Mouse (Mus musculus) yolk sac, embryonic 10.5 days (tissue): ENCODE data around the gene Apbb1.

Source experiments
- DNase-seq: peaks from one replicate; pipeline ENCODE4 v3.0.0-alpha.2; 2017; ENCODE audit warnings: low spot score

Apbb1 gene

DNA sequence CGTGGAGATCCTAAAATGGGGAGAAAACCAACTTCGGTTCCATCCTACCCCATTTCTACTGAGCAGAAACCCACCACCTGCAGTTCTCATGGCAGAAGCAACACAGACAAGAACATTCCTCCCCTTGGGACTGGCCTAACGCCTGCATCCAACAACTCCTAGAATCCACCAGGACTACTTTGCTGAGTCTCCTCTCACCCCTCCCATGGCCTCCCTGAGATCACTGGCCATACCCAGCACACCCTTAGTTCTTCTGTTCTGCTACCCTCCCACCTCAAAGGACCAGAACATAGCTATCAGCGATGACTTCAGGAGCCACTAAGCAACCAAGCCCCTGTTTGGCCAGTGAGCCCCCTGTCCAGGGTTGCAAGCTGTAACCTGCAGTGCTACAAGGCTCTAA, 10.7 kb downstream of the Apbb1 start:
- no peak for DNase-seq

DNA sequence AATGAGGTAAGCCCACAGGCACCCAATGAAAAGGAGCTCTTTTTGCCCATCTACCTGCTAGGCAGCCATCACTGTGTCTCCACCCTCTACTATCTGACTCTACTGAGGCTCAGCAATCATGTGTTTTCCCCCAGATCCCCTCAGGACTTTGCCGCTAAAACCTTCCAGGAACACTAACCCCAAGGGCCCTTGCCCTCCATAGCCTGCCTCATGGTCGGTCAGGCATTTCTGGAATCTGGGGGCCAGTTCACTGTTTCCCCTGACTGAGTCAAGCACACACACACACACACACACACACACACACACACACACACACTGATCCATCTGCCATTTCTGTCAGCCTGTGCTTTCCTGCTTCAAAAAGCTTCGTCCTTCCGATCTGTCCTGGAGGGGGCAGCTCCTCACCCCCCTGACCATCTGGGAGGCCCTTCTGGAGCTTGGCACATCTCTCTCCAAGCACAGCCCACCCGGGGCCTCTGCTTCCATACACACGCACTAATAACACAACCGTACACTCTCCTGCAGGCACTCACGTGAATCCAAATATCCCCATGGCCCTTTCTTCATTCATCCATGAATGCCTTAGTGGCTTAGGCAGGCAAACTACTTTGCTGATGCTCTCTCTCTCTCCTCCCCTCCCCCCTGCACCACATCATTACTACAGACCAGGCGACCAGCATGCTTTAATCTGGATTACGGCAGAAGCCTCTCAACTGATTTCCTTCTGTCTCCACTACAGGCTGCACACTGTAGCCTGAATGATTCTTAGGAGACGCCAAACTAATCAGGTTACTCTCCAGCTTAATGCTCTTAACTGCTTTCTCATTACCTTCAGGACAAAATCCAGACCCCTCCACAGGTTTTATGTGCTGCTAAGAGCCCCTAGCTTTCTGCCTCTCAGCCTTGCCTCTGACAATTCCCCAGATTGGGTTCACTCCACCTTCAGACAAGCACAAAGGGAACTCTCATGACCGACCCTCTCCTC, 11.6 kb downstream of the Apbb1 start:
- DNase-seq, result peak; percentile 20

GRCm38 (mm10) chr7:105568988-105569471, 12.4 kb downstream of the Apbb1 start:
- DNase-seq, result peak; percentile 33

DNA sequence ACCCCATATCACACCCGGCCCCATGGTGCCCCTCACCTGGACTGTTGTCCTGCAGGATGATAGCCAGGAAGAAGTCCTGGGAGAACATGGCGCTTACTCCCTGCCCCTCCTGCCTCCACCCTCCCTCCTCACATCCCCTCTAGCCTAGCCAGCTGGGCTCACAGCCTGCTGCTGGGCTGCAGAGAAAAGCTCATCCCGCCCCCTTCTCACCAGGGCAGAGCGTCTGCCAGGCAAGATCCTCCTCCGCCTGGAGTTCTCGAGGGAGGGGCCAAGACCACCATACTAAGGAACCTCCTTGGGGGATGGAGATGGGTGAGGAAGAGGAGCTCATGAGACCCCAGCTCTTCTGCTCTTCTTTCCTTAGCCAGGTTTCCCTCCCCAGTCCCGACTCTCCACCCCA, 12.9 kb downstream of the Apbb1 start:
- DNase-seq, result no peak

GRCm38 (mm10) chr7:105565071-105565836, 16.2 kb downstream of the Apbb1 start:
- DNase-seq, result no peak

DNA sequence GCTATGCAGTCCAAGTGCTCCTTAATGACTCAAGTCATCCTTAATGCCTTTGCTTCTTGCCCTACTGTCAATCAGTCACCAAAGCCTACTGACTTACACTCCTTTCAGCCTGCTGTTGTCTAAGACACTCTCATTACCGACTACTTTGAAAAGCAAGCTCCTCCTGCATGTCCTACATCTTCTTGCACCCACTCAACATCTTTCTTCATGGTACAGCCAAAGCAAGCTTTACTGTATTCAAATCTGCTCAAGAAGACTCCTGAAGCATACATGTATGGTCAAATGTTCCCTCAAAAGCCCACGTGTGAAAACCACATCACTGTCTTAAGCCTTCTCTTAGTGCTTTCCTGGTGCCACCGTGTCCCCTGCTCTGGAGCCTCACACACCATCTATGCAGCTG, 18.1 kb downstream of the Apbb1 start:
- no peak for DNase-seq

DNA sequence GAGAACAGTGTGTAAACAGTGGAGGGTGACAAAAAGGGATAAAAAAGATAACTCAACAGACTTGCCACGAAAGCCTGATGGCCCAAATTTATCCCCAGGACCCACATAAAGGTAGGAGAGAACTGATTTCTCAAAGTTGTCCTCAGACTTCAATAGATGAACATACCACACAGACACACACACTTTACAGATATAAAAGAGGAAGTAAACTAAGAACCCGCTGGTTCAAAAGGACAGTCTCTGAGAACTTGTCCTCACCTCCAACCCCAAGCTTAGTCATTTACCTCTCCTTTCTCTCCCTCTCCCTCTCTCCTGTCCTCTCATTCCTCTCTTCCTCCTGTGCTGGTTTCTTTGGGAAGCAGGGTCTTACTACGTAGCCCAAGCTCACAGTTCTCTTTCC, 19.1 kb downstream of the Apbb1 start:
- DNase-seq, result no peak

DNA sequence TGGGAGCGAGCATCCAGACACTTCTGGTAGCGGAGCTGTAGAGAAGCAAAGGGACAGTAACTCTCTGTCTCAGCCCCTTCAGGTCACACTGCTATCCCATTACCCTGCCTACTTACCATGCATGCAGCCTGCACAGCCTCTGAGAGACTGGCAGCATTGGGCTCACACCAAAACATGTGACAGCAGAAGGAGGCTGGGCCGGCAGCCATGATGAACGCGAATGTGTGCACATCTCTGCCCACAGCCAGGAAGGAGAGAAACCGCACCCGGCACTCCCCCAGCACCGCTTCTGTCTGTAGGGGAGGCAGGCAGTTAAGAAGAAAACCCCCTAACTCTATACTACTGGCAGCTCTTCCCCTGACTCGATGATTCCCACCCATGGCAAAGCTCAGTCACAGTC, 22.4 kb downstream of the Apbb1 start:
- DNase-seq, result no peak

GRCm38 (mm10) chr7:105557671-105558070, 23.8 kb downstream of the Apbb1 start:
- no peak for DNase-seq

DNA sequence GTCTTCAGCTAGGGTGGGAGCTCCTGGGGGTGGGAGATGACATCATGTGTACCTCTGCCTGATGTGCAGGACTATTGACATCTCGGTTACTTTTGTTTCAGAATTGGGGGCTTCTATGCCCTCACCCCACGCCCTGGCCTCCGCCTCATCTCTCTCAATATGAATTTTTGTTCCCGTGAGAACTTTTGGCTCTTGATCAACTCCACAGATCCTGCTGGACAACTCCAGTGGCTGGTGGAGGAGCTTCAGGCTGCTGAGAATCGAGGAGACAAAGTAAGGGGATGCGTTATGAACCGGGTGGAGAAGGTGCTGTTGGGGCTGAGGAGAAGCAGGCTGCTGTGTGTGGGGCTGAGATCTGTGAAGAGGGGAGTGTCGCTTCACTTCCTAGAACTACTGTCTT, 25.0 kb downstream of the Apbb1 start:
- DNase-seq, result no peak

GRCm38 (mm10) chr7:105555571-105555970, 25.9 kb downstream of the Apbb1 start:
- no peak for DNase-seq

DNA sequence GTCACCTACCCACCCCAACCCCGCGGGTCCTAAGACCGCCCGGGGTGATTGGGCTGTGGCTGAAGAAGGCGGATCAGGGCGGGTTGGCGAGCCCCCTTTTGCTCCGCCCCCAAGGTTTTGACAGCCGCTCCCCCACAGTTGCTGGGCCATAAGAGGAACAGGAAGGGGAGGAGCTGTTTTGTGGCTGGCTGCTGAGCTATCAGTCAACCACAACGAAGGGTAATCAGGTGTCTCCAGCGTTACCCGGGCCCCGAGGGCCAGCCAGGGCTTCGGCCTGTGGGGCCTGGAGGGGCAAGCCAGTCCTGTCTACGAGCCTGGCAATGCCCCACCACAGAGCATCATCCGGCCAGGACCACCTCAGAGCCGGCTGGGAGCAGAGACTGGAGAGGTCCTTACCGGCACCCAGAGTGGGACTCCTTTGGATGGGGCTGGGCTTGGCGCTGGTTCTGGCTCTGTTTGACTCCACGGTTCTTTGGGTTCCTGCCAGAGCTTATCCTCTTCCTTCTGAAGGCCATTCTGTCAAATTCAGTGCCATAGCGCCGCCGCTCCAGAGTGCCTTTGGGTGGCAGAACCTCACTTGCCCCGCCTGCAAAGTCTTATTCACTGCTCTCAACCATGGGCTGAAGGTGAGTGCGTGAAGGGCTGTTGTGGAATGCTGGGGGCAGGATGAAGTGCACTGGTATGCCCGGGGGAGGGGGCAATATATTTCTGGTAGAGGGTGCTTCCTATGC, 27.1 kb downstream of the Apbb1 start, which contains the start of gene Smpd1:
TSS of gene Smpd1 (plus strand) at position 149 of the 731 bp plus-strand sequence.
- peak; percentile 93 for DNase-seq

- DNase-seq, result no peak
Observed at GRCm38 (mm10) chr7:105553456-105554211, 27.8 kb downstream of the Apbb1 start.

DNA sequence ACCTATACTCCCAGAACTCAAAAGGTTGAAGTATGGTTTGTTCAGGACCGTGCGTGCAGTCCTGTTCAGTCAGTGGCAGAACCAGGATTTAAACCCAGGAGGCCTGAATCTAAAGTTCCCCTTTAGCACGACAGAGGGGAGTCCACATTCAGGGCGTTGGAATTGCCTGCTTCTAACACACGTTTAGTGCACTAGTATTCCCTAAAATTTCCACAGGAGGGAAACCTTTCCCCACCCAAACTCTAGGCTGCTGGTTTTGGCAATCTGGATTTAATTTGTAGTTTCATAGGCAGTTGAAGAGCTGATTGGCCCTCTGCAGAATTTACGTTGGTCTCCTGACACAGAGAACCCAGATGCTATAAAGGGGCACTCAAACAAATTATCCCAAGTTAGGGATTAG, 32.4 kb downstream of the Apbb1 start:
- DNase-seq, result no peak

DNA sequence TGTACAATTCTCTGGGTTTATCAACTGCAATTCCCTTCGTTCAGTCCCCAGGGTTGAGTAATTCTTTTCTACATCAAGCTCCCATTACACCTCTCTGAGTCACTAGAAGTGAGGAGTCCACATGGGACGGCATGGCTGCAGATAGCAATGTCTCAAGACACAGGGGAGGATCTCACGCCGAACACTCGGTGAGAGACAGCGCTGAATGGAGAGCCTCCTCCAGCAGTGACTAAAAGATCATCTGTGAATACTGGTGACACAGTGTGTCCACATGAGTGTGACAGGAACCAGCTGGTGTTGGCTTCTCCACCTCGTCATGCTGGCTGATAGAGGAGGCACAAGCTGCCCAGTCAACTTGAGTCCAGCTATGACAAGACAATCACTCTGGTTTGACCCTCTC, 33.5 kb downstream of the Apbb1 start:
- no peak for DNase-seq

- DNase-seq, result no peak
Observed at GRCm38 (mm10) chr7:105545986-105546385, 35.5 kb downstream of the Apbb1 start.

DNA sequence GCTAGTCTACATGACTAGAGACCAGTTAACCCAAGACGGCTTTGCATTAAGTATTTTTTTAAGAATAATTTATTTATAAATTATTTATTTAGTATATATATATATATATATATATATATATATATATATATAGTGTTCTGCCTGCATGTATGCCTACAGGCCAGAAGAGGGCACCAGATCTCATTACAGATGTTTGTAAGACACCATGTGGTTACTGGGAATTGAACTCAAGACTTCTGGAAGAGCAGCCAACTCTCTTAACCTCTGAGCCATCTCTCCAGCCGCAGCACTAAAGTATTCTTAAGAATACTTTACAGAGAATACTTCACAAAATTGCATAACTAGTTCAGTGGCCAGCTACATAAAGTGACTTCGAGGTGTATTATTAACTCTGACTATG, 47.3 kb downstream of the Apbb1 start:
- no peak for DNase-seq

DNA sequence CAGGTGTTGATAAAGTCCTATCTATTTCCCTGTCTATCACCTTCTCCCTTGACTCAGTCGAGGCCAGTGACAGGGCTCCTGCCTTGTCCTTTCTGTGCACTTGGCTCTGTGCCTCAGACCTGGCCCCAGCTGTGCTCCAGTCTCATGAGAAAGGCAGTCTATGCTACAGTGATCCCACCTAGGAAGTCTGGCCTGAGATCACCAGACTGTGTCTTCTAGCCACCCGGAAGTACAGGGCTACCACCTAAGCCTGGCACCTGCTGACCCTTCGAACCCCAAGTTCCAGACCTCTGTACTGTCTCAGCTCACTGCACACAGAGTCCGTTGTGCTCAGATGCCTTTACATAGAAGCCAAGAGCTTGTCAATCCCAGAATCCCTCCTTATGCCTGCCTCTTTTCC, 53.4 kb downstream of the Apbb1 start:
- no peak for DNase-seq

DNA sequence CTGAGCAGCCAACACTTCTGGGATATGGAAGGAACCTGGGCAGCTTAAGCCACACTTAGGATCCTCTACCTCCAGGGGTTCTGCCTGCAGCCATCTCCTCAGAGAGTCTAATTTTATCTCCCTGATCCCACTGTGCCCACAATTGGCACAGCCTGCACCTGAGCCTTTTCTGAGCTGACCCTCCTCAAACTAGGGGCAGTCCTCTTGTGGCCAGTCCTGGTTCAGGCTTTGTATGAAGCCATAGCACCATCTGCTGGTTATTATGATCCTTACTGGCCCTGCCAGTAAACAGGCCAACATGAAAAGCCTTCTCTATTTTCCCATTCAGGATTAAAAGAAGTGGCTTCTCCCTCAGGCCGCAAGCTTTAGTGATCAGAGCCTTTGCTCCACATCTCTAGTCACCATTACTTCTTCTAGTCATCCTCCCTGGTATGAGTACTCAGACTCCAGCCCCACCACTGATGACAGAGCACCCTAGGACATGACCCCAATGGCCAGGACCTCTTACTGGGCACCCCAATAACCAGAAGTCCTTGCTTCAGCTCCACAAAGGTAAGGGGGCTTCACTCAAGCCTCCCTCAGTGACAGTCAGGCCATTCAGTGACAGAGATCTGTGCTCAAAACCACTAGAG, 54.0 kb downstream of the Apbb1 start:
- DNase-seq, result no peak

DNA sequence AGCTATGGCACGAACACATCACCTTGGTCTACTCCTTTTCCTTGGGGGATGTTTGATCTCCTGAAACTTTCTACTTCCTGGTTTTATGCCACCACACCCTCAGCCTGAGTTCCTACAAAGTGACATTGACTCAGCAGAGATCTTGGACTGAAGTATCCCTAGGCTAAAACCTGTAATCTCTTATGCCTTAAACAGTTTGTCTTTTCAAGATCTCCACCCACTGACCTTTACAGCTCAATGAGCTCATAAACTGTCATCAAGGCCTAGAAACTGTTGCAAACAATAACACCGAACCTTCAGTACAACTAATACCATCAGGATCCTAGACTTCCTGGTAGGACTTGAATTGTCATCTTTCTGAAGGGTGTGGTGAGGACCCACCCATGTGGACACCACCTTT, 57.2 kb downstream of the Apbb1 start:
- no peak for DNase-seq

GRCm38 (mm10) chr7:105520201-105520600, 61.3 kb downstream of the Apbb1 start:
- no peak for DNase-seq
